Mouse (Mus musculus): ENCODE results near the gene Pcid2. TPM values are rescaled to one million over a fixed set of nuclear protein-coding genes. Genes with fewer than 3 reads are reported as not detected.
"Not testable (repeated sequence)": the region's sequence is repeated elsewhere in the genome, so short reads cannot be mapped to it uniquely, and the experiment has no call there.

Gene Pcid2
- total and polyA plus RNA-seq, 3 experiments: 11.6 to 26.3 (median 19.6) TPM

DNA sequence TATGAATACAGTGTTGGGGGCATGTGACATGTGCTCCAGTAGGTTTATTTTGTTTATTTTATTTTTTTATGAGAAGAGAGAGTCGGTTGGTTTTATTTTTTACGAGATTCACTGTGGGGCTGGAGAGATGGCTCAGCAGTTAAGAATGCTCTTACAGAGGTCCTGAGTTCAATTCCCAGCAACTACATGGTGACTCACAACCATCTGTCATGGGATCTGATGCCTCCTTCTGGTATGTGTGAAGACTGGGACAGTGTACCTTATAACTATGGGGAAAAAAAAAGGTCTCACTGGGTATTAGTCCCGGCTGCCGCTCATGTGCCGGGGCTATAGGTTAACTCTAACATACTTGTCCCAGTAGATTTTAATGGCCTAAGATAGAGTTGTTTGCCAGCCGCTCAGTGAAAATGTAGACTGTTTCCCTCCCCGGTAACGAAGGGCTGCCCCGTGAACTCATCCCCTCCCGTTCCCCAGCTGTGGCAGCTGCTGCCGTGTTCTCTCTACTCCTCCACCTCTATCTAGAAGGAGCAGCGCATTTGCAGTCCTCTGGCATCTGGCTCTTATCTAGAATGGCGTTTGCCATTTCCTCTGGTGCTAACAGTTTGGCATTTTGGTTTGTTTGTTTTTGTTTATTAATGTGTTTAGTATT, 2.9 kb upstream of the Pcid2 start:
- TF ChIP-seq CTCF (IDR thresholded peaks at IDR 0.05; ENCODE audit: low read depth, low read length) (no peak), TAL1 (conservative IDR thresholded peaks at IDR 0.05; ENCODE audit: low read depth, low read length) (peak; percentile 56)
- DNase-seq (ENCODE audit: low spot score) (peak; percentile 20), ATAC-seq (ENCODE audit: extremely low read depth, insufficient number of reproducible peaks, low FRiP score, poor library complexity, severe bottlenecking) (peak; percentile 5; the same call in 1 of the 2 replicates)
- peaks cover 57% of the 10 kb centered on the region for H3K36me3 ChIP-seq (replicated peaks)
- H3K27me3 ChIP-seq (ENCODE audit: insufficient read depth, low read length): no peaks in the 10 kb centered on the region
- peaks cover 76% of the 10 kb centered on the region for H3K4me1 ChIP-seq (ENCODE audit: insufficient read depth, low read depth, low read length)
- H3K9me3 ChIP-seq (replicated peaks): no peaks in the 10 kb centered on the region
- peak overlapping the region; percentile 64; the same call in 1 of the 2 replicates for H3K4me3 ChIP-seq (ENCODE audit: low read depth, low read length)

DNA sequence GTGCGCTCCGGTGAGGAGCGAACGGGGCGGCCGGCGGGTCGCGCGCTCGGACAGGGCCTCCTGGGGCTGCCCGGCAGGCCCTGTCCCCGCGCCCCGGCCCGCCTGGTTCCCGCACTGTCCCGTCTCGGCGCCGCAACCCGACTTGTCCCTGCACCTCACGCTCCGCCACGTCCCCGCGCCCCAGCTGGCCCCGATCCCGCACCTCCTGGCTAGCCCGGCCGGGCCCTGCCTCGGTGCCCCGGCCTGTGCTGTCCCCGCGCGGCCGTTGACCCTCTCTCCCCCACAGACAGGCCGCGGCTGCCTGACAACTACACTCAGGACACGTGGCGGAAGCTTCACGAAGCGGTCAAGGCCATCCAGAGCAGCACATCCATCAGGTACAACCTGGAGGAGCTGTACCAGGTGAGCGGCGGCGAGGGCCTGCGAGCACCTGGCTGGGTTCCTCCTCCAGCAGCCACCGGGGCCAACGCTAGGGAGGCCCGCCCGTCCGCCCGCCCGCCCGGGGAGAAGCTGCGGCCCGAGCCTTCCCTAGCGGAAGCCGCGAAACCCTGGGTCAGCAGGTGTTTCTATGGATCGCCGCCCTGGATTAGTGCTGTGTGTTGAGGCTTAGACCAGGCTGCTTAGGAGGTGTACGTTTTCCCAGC, 771 bp upstream of the Pcid2 start:
- no peak for TF ChIP-seq GATA1 (IDR thresholded peaks at IDR 0.05; ENCODE audit: borderline replicate concordance, low read length)
- TF ChIP-seq TAL1 (conservative IDR thresholded peaks at IDR 0.05; ENCODE audit: low read depth, low read length): no peak
- Histone ChIP-seq H3K9me3 (replicated peaks) (no peaks in the 10 kb centered on the region), H3K27me3 (ENCODE audit: insufficient read depth, low read length) (no peaks in the 10 kb centered on the region), H3K4me1 (ENCODE audit: insufficient read depth, low read depth, low read length) (peaks cover 59% of the 10 kb centered on the region), H3K36me3 (replicated peaks) (peaks cover 53% of the 10 kb centered on the region), H3K4me3 (ENCODE audit: low read depth, low read length) (peak overlapping the region; percentile 100)
- DNase-seq (ENCODE audit: low spot score) (no peak), ATAC-seq (ENCODE audit: extremely low read depth, insufficient number of reproducible peaks, low FRiP score, poor library complexity, severe bottlenecking) (no peak)

DNA sequence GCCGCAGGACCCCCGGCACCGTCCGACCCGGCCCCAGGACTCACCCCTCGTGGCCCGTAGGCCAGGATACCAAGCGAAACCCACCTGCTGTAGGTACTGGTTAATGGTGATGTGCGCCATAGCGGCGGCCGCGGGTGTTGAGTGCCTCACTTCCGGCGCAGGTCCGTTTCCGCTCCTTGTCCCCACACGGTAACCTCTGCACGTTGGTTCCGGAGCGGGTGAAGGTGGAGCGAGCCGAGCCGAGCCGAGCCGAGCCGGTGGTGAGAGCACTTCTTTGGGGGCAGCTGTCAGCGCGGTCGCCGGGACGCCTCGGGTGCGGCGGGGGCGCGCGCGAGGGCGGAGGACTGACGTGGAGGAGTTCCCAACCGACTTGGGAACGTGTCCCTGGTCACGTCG, 570 bp downstream of the Pcid2 start:
- Histone ChIP-seq H3K36me3 (replicated peaks) (peaks cover 58% of the 10 kb centered on the region), H3K9me3 (replicated peaks) (no peaks in the 10 kb centered on the region), H3K4me3 (ENCODE audit: low read depth, low read length) (peak overlapping the region; percentile 100), H3K27me3 (ENCODE audit: insufficient read depth, low read length) (no peaks in the 10 kb centered on the region), H3K4me1 (ENCODE audit: insufficient read depth, low read depth, low read length) (peaks cover 53% of the 10 kb centered on the region)
- ATAC-seq (ENCODE audit: extremely low read depth, insufficient number of reproducible peaks, low FRiP score, poor library complexity, severe bottlenecking) (peak; percentile 63), DNase-seq (ENCODE audit: low spot score) (peak; percentile 67)
- TF ChIP-seq GATA2 (IDR thresholded peaks at IDR 0.05; ENCODE audit: borderline replicate concordance, low read depth, low read length) (no peak), CTCF (IDR thresholded peaks at IDR 0.05; ENCODE audit: low read depth, low read length) (no peak), POLR2AphosphoS5 (IDR thresholded peaks at IDR 0.05; ENCODE audit: insufficient replicate concordance, low read depth, low read length) (no peak; the same call in 1 of the 2 replicates), TAL1 (conservative IDR thresholded peaks at IDR 0.05; ENCODE audit: low read depth, low read length) (no peak), GATA1 (IDR thresholded peaks at IDR 0.05; ENCODE audit: borderline replicate concordance, low read length) (no peak)

DNA sequence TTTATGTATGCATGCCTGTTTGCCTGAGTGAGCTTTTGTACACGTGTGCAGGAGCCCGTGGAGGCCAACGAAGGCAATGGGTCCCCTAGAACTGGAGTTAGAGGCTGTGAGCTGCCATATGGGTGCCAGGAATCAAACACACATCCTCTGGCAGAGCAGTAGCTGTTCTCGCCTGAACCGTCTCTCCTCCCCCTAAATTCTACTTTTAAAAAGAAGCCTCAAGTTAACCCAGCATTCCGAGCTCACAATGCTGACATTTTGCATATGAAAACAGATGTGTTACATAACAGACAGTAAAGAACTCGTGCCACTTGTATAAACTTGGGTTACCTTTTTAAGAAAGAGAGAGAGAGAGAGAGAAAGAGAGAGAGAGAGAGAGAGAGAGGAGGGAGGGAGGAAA, 27.7 kb downstream of the Pcid2 start:
- TF ChIP-seq TAL1 (conservative IDR thresholded peaks at IDR 0.05; ENCODE audit: low read depth, low read length): no peak
- TF ChIP-seq GATA2 (IDR thresholded peaks at IDR 0.05; ENCODE audit: borderline replicate concordance, low read depth, low read length): no peak
- no peak for TF ChIP-seq GATA1 (IDR thresholded peaks at IDR 0.05; ENCODE audit: borderline replicate concordance, low read length)
- no peak for TF ChIP-seq POLR2AphosphoS5 (IDR thresholded peaks at IDR 0.05; ENCODE audit: insufficient replicate concordance, low read depth, low read length)
- TF ChIP-seq CTCF (IDR thresholded peaks at IDR 0.05; ENCODE audit: low read depth, low read length): no peak
- H3K4me3 ChIP-seq (ENCODE audit: low read depth, low read length): no peak overlapping the region
- DNase-seq (ENCODE audit: low spot score) (no peak), ATAC-seq (ENCODE audit: extremely low read depth, insufficient number of reproducible peaks, low FRiP score, poor library complexity, severe bottlenecking) (no peak)
- H3K27me3 ChIP-seq (ENCODE audit: insufficient read depth, low read length): no peaks in the 10 kb centered on the region
- no peaks in the 10 kb centered on the region for H3K4me1 ChIP-seq (ENCODE audit: insufficient read depth, low read depth, low read length)
- H3K9me3 ChIP-seq (replicated peaks): no peaks in the 10 kb centered on the region
- H3K36me3 ChIP-seq (replicated peaks): peaks cover 100% of the 10 kb centered on the region

DNA sequence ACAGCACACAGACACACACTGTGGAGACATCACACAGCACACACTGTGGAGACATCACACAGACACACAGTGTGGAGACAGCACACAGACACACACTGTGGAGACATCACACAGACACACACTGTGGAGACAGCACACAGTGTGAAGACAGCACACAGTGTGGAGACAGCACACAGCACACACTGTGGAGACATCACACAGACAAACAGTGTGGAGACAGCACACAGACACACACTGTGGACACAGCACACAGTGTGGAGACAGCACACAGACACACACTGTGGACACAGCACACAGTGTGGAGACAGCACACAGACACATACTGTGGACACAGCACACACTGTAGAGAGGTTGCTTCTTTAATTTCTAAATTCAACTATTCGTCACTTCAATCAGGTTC, 29.7 kb downstream of the Pcid2 start:
- not testable (repeated sequence) for DNase-seq (ENCODE audit: low spot score); H3K9me3 ChIP-seq (replicated peaks); ATAC-seq (ENCODE audit: extremely low read depth, insufficient number of reproducible peaks, low FRiP score, poor library complexity, severe bottlenecking); H3K4me1 ChIP-seq (ENCODE audit: insufficient read depth, low read depth, low read length); H3K27me3 ChIP-seq (ENCODE audit: insufficient read depth, low read length); H3K4me3 ChIP-seq (ENCODE audit: low read depth, low read length)
- TF ChIP-seq POLR2AphosphoS5 (IDR thresholded peaks at IDR 0.05; ENCODE audit: insufficient replicate concordance, low read depth, low read length): peak; percentile 54; the same call in 1 of the 2 replicates
- H3K36me3 ChIP-seq (replicated peaks): peaks cover 80% of the 10 kb centered on the region

DNA sequence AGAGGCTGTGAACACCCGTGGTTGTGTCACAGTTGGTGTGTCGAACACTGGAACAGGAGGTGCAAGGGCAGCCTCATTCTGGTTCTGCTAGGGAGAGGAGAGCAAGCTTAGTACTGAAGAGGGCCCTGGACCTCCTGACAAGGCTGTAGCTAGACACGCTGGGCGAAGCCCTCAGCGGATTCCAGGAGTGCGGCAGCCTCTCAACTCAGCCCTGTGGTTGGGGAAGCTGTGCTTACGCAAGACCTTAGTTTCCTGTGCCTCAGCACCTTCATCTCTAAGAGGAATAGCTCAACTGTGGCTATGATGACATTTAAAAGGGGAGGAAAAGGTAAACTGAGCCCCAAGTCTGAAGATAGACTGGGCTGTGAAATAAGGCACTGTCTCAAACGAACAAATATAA, 30.2 kb downstream of the Pcid2 start:
- ATAC-seq (ENCODE audit: extremely low read depth, insufficient number of reproducible peaks, low FRiP score, poor library complexity, severe bottlenecking) (no peak), DNase-seq (ENCODE audit: low spot score) (no peak)
- peaks cover 75% of the 10 kb centered on the region for H3K36me3 ChIP-seq (replicated peaks)
- no peak overlapping the region for H3K4me3 ChIP-seq (ENCODE audit: low read depth, low read length)
- TF ChIP-seq POLR2AphosphoS5 (IDR thresholded peaks at IDR 0.05; ENCODE audit: insufficient replicate concordance, low read depth, low read length): no peak
- no peak for TF ChIP-seq GATA1 (IDR thresholded peaks at IDR 0.05; ENCODE audit: borderline replicate concordance, low read length)
- TF ChIP-seq GATA2 (IDR thresholded peaks at IDR 0.05; ENCODE audit: borderline replicate concordance, low read depth, low read length): no peak
- no peak for TF ChIP-seq CTCF (IDR thresholded peaks at IDR 0.05; ENCODE audit: low read depth, low read length)
- no peak for TF ChIP-seq TAL1 (conservative IDR thresholded peaks at IDR 0.05; ENCODE audit: low read depth, low read length)
- H3K9me3 ChIP-seq (replicated peaks): no peaks in the 10 kb centered on the region
- H3K27me3 ChIP-seq (ENCODE audit: insufficient read depth, low read length): no peaks in the 10 kb centered on the region
- no peaks in the 10 kb centered on the region for H3K4me1 ChIP-seq (ENCODE audit: insufficient read depth, low read depth, low read length)
